Mouse (Mus musculus): ENCODE measurements around the gene Gp2.

The Gp2 gene

GRCm38 (mm10) chr7:119459185-119459584 lies at the start of gene Gp2:
Gene Gp2, minus strand, starts transcription at chr7:119459285.
- DNase-seq (ENCODE audit: low spot score), result no peak

- no peak for DNase-seq (ENCODE audit: low spot score)
Observed at GRCm38 (mm10) chr7:119490041-119490780, 31.1 kb upstream of the Gp2 start.

GRCm38 (mm10) chr7:119486683-119487082 lies 27.6 kb upstream of the Gp2 start:
- DNase-seq (ENCODE audit: low spot score), result no peak

- DNase-seq (ENCODE audit: low spot score), result no peak
Observed at GRCm38 (mm10) chr7:119484154-119484553, 25.1 kb upstream of the Gp2 start.

GRCm38 (mm10) chr7:119479256-119479655 lies 20.2 kb upstream of the Gp2 start, which contains the start of gene Umod:
Gene Umod, minus strand, starts transcription at chr7:119479282.
- no peak for DNase-seq (ENCODE audit: low spot score)

- DNase-seq (ENCODE audit: low spot score), result peak; percentile 9
Observed at GRCm38 (mm10) chr7:119476500-119477389, 17.7 kb upstream of the Gp2 start.

GRCm38 (mm10) chr7:119454192-119454591 lies 4.9 kb downstream of the Gp2 start:
- DNase-seq (ENCODE audit: low spot score), result no peak

GRCm38 (mm10) chr7:119443849-119444248 lies 15.2 kb downstream of the Gp2 start:
- no peak for DNase-seq (ENCODE audit: low spot score)

- no peak for DNase-seq (ENCODE audit: low spot score)
Observed at GRCm38 (mm10) chr7:119441938-119442337, 17.1 kb downstream of the Gp2 start.

GRCm38 (mm10) chr7:119427180-119427616 lies 31.9 kb downstream of the Gp2 start:
- DNase-seq (ENCODE audit: low spot score), result peak; percentile 84

GRCm38 (mm10) chr7:119420730-119421129 lies 38.4 kb downstream of the Gp2 start:
- DNase-seq (ENCODE audit: low spot score), result peak; percentile 17

- no peak for DNase-seq (ENCODE audit: low spot score)
Observed at GRCm38 (mm10) chr7:119418523-119418922, 40.6 kb downstream of the Gp2 start.

- no peak for DNase-seq (ENCODE audit: low spot score)
Observed at GRCm38 (mm10) chr7:119394050-119394732, 64.9 kb downstream of the Gp2 start.
